Mouse (Mus musculus) left cerebral cortex, adult 18-20 months (tissue): ENCODE data around the gene Cacna1b. TPM values are rescaled to one million over a fixed set of nuclear protein-coding genes. Genes with fewer than 3 reads are reported as not detected.

Experiments
- DNase-seq, 2 experiments: peaks; one replicate each; pipeline ENCODE4 v3.0.0; 2021 to 2022; ENCODE audit warnings: low spot score in 2 of 2, mixed read lengths in 1 of 2
- total RNA-seq, 2 experiments: library from RNA; stranded (reverse); gene quantifications; 2 replicates each; pipeline ENCODE4 v1.2.3; 2021

The Cacna1b gene
- total RNA-seq, 2 experiments from 2014 or later = 75.6 to 83.3 TPM

DNA sequence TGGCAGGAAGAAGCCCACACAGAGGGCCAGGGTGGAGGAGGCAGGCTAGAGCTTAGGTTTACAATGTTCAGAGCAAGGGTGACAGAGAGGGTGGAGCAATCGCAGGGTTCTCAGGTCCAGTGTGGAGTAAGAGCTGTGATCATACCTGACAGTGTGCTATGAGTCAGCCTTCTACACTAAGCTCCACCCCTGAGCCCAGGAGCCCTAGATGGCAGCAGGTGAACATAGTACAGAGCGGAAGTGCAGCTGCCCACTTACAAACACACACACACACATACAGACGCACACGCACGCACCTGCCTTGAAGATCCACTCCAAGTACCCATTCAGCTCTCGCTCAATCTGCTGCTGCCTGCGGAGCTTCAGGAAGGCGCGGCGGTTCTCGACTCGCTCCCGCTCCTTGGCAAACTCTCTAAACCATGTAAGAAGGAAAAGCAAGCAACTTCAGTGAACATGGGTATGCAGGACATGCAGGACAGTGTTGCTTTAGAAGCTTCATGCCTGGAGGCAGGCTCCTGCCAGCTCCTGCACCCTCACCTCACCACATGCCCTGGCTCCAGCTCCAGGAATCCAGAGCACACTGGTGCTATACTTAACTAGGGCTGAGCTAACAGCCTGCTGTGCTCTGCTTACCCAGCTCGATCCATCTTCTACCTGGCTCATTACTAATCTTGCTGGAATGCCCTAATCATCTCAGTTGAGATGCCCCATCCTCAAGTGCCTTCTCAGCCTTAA lies 43.1 kb downstream of the Cacna1b start:
- DNase-seq = no peak

- no peak for DNase-seq
These were observed 44.0 kb downstream of the Cacna1b start for GRCm38 (mm10) chr2:24718906-24719305.

GRCm38 (mm10) chr2:24717963-24718362 lies 45.0 kb downstream of the Cacna1b start:
- DNase-seq = no peak

DNA sequence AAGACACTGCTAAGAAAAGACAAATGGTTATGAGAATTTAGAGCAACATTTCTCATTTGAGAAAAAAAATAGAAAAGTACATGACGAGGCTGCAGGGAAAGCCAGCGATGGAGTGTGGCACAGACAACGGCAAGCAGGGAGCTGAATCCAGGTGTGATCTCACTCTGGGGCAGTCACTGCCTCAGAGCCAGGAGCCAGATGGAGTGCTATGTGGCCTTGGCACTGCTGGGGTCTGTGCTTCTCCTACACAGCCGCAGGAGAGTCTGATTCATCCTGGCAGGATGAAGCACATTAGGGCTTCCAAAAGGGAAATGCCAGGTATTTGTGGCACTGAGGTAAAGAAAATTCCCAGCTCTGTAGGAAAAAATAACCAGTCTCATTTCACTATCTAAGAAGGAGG lies 45.5 kb downstream of the Cacna1b start:
- DNase-seq = peak; percentile 65 to 66

DNA sequence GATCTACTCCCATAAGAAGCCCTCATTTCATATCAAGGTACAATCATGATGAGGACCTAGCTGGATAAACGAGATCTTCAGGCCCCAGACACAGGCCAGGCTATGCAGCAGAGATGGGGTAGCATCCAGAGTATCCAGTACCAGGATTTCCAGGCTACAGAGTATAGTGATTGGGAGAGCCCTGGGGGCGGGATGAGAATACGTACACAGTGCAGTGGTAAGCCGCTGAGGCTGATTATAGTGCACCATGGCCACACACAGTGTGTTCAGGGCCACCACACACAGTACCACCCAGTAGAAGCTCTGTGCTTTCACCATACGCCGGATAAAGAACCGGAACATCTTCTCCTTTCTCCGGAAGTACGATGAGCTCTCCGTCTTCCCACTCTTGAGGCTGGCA lies 57.0 kb downstream of the Cacna1b start:
- DNase-seq = no peak

GRCm38 (mm10) chr2:24702208-24702957 lies 60.6 kb downstream of the Cacna1b start:
- DNase-seq = no peak

DNA sequence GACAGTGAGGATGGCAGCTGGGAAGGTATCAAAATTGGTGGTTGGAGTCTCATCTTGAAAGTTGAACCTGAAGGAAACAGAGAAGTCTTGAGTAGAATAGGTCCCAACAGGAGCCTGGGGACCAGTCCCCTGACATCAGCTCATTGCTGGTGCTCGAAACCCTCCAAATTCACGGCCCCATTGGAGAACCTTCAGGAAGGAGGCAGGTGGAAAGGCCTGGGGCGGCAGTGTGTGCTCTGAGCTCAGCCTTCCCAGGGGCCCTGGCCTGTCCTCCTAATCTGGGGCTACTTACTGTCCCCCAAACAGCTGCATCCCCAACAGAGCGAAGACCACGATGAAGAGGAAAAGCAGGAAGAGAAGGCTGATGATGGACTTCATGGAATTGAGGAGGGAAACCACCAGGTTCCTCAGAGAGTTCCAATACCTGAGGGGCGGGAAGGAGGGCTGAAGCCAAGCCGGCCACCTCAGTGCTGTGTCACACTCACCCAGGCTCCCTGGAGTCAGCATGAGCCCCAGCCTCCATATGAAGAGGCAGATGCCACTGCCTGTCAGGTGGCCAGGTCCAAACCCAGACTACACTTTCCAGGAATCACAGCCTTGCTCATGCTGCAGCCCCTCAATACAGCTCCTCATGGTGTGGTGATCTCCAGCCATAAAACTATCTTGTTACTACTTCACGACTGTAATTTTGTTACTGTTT lies 65.5 kb downstream of the Cacna1b start:
- no peak for DNase-seq

DNA sequence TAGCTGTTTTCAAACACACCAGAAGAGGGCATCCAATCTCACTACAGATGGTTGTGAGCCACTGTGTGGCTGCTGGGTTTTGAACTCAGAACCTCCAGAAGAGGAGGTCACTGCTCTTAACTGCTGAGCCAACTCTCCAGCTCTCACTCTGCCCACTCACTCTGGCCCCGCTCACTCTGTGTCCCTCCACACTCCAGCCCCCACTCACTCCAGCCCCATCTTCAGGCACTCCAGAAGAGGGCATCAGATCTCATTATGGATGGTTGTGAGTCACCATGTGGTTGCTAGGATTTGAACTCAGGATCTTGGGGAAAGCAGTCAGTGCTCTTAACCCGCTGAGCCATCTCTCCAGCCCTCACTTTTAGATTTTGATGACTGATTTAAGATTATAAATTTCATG lies 70.6 kb downstream of the Cacna1b start:
- DNase-seq = no peak

DNA sequence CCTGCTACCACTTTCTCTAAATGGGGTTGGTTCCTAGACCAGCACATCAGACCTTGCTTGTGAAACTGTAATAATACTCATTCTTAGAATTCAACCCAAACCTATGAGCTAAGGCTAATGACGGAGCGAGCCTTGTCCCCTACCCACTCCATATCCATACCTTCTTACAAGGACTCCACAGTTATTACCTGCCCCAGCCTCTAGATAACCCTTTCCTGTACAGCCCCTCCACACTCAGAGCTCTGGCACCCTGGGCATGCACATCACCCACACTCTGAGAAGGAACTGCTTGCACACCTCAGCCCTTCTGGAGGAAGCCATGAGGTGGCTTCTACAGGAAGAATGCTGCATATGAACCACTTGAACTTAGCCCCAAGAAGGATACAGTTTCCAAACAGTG lies 72.6 kb downstream of the Cacna1b start:
- DNase-seq = no peak

DNA sequence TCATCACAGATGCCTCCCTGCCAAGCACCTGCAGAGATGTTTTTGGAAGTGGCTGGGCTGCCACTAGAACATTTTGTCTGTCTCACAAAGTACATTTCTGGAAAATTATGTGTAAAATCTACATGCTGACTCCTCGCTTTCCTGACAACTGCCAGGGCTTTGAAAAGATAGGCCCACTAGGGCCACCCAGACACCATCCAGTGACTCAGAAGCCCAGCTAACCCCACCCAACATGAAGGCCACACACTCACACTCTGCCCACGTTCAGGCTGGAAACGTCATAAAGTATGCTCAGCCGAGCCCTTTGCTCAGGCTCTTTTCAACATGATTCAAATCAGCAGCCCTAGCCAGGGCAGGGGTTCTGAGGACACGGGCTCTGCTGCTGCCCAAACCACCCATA lies 77.6 kb downstream of the Cacna1b start:
- peak; percentile 42 to 55 for DNase-seq

GRCm38 (mm10) chr2:24684796-24685195 lies 78.2 kb downstream of the Cacna1b start:
- no peak for DNase-seq

DNA sequence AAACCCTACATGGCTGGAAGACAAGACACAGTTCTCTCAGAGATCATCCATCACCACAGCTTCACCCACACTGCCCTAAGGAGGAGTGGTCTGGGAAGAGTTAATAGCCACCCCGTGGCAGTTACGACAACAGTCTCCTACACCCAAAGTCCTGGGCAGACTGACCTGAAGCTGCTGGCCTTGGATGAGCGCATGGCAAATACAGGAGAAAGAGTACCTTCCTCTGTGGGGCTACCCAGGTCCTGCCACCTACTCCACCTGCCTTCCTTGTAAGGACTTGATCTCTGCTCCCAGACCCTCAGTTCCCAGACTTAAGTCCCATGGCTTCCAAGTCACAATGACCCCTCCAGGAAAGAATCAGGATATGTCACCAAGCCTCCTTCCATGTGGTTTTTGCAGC lies 79.7 kb downstream of the Cacna1b start:
- DNase-seq = no peak

GRCm38 (mm10) chr2:24680731-24681130 lies 82.2 kb downstream of the Cacna1b start:
- DNase-seq = no peak

DNA sequence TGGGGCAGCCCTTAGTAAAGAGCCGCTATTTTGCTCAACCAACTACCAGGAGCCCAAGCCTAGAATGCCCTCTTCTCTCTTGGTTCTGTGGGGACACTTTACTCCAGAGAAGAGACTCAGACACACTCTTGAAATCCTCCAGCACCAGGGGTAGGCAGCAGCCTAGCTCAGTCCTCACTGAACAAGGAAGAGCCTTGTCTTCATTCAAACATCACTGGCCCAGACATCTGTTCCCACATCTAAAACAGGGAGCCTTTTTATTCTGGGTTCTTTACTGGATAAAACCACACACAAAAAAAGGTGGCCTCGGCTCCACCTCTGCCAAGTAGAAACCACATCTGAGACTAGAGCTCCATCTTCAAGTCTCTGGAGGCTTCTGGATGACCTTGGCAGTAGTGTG lies 82.8 kb downstream of the Cacna1b start:
- DNase-seq = no peak

GRCm38 (mm10) chr2:24679012-24679651 lies 83.8 kb downstream of the Cacna1b start:
- peak; percentile 40 to 49 for DNase-seq

DNA sequence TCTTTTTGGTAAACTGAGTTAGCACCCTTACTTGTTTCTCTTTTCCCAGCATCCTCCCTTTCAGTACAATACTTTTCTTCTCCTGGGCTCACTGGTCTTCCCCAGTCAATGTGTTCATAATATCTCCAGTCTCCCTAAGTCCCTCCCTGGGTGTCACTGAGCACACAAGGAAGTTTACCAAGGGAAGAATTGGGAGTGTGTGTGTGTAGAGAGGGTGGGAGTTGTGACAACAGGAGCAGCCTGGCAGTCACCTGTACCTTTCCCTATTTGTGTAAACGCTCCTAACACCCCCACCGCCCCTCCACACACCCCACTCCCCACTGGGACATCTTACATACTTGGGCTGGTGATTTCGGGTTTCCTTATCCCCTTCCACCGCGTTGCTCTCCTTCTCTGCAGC lies 84.4 kb downstream of the Cacna1b start:
- no peak for DNase-seq

DNA sequence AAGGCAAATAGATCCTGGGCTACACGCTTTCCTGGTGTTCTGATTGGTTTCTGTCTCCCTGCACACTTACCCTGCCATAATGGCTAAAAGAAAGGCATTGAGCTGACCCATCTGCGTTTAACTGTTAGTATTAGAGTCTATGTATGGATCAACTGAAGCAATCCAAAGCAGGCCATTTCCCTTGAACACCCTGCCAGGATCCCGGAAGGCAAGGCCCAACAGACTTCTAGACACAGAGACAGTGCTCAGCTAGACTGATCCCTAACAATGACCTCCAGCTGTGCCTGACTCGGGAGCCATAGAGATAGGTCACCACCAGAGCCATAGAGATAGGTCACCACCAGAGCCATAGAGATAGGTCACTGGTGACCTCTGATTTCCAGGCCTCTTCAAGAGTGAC lies 84.8 kb downstream of the Cacna1b start:
- no peak for DNase-seq

DNA sequence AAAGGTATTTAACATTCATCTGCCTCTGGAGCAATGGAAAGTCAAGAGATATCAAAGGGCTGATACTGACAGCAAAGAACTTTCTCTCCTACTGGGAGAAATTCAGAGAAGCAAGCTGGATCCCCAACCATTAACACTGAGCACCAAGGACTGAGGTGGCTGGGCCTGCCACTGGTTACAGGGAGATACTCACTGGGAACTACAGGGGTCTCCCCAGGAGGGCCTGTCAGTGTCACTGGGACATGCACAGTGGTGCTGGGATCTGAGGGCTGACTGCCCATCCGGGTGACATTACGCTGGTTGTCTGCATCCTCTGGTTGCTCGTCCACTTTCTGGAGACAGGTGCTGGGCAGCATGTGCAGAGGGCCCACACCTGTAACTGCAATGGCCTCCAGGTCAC lies 85.3 kb downstream of the Cacna1b start:
- no peak for DNase-seq

- no peak for DNase-seq
These were observed 88.4 kb downstream of the Cacna1b start for GRCm38 (mm10) chr2:24674432-24675006.

DNA sequence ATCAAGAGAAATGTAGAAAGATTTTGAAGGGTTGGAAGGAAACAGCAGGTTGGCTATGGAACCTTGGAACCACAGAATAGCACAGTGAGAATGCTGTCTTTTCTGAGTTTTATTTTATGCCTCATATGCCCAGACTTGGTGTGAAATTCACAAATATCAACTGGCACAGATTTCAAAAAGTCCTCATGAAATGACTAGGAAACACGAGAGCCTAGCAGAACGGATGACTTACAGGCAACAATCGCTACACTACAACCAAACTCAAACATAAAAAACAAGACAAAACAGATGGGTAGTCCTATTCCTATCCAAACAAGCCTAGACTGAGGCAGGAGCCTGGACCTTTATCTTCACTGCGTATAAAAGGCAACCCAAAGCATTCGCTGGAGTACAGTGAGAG lies 94.4 kb downstream of the Cacna1b start:
- DNase-seq = no peak

DNA sequence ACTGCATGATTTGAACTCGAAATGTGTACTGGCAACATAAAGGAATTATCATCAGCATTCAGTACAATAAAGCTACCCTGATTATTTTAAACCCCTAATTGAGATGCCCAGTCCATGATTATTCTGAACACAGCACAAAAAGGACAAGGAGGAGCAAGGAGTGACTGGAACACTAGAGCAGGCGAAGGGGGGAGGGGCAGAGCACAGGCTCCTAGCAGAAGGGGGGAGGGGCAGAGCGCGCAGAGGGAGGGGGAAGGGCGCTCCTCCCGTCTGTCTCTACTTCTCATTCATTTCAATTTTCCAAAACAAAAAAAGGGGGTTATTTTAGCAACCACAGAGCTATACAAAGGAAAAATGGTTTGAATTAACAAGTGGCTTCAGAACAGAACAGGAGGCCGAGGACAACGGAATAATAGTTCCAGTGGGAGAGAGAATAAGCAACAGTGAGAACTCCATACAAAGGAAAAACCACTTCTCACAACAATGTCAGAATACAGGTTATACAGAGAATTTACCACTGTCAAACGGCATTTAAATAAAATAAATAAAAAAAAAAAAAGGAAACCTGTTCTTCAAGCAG lies 98.2 kb downstream of the Cacna1b start:
- no peak for DNase-seq
